Mouse (Mus musculus) myocyte (in vitro differentiated cells): Measurements from ENCODE around the gene Cdc123.

Source experiments
- CEBPB ChIP-seq: IDR thresholded peaks from 2 replicates; pipeline ENCODE4 v1.6.1; 2011; ENCODE audit warnings: mild to moderate bottlenecking, moderate library complexity; ENCODE audit not compliant: poor library complexity, insufficient read depth, severe bottlenecking
- E2F4 ChIP-seq: IDR thresholded peaks from one replicate; pipeline ENCODE4 v1.6.1; 2011; ENCODE audit warnings: mild to moderate bottlenecking, control low read depth, moderate library complexity; ENCODE audit not compliant: insufficient read depth
- MAX ChIP-seq: IDR thresholded peaks from one replicate; pipeline ENCODE4 v1.6.1; 2011; ENCODE audit warnings: low read depth, mild to moderate bottlenecking, control low read depth
- MYOD1 ChIP-seq, 3 experiments: IDR thresholded peaks; one replicate each; pipeline ENCODE4 v1.6.1; 2011; ENCODE audit warnings: control low read depth in 2 of 3, low read depth in 2 of 3, mild to moderate bottlenecking in 2 of 3, moderate library complexity in 1 of 3; ENCODE audit not compliant: insufficient read length in 2 of 3, control insufficient read depth in 1 of 3
- MYOG ChIP-seq, 3 experiments: IDR thresholded peaks; one replicate each; pipeline ENCODE4 v1.6.1; 2011; ENCODE audit warnings: control low read depth in 2 of 3, low read depth in 2 of 3, mild to moderate bottlenecking in 2 of 3; ENCODE audit not compliant: insufficient read length in 2 of 3, control insufficient read depth in 1 of 3, insufficient read depth in 1 of 3
- POLR2A ChIP-seq: IDR thresholded peaks from one replicate; pipeline ENCODE4 v1.6.1; 2011; ENCODE audit warnings: low read depth, mild to moderate bottlenecking, control low read depth, moderate library complexity; ENCODE audit not compliant: insufficient read length
- POLR2AphosphoS2 ChIP-seq: IDR thresholded peaks from one replicate; pipeline ENCODE4 v1.6.1; 2011; ENCODE audit warnings: low read depth, control low read depth; ENCODE audit not compliant: insufficient read length
- REST ChIP-seq: IDR thresholded peaks from one replicate; pipeline ENCODE4 v1.6.1; 2011; ENCODE audit warnings: mild to moderate bottlenecking, control low read depth, moderate library complexity; ENCODE audit not compliant: insufficient read depth, insufficient read length
- SRF ChIP-seq: IDR thresholded peaks from one replicate; pipeline ENCODE4 v1.6.1; 2011; ENCODE audit warnings: low read depth; ENCODE audit not compliant: control insufficient read depth, insufficient read length
- TCF12 ChIP-seq: IDR thresholded peaks from one replicate; pipeline ENCODE4 v1.6.1; 2011; ENCODE audit warnings: mild to moderate bottlenecking, control low read depth; ENCODE audit not compliant: poor library complexity, insufficient read depth, severe bottlenecking
- TCF3 ChIP-seq: IDR thresholded peaks from one replicate; pipeline ENCODE4 v1.6.1; 2011; ENCODE audit warnings: low read depth, control low read depth; ENCODE audit not compliant: insufficient read length
- USF1 ChIP-seq: IDR thresholded peaks from one replicate; pipeline ENCODE4 v1.6.1; 2011; ENCODE audit warnings: low read depth, mild to moderate bottlenecking, control low read depth, moderate library complexity

DNA sequence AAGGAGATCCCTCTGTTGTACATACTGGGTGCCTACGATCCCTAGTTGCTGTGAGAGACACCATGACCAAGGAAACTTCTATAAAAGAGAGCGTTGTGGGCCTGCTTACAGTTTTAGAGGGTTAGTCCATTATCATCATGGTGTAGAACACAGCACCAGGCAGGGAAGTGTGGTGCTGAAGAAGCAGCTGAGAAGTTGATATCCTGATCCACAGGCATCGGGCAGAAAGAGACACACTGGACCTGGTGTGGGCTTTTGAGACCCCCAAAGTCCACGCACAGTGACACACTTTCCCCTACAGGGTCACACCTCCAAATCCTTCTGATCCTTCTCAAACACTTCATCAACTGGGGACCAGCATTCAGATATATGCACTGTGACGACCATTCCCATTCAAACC, 52.9 kb downstream of the Cdc123 start:
- TF ChIP-seq POLR2A: no peak
- TF ChIP-seq MYOD1 (IDR thresholded peaks at IDR 0.05; ENCODE audit: control insufficient read depth in 1 of 3, insufficient read length in 2 of 3, low read depth in 2 of 3): no peak
- no peak for TF ChIP-seq E2F4
- TF ChIP-seq MAX: no peak
- no peak for TF ChIP-seq SRF
- no peak for TF ChIP-seq TCF3
- no peak for TF ChIP-seq REST
- TF ChIP-seq USF1: no peak
- TF ChIP-seq POLR2AphosphoS2: no peak
- no peak for TF ChIP-seq MYOG (IDR thresholded peaks at IDR 0.05; ENCODE audit: control insufficient read depth in 1 of 3, insufficient read depth in 1 of 3, insufficient read length in 2 of 3, low read depth in 2 of 3)
- no peak for TF ChIP-seq TCF12
- TF ChIP-seq CEBPB: no peak
